Mouse (Mus musculus): ENCODE measurements around the gene Comt.
A peak's percentile ranks its signal among the peaks of the same experiment; 100 is the strongest.

Gene Comt

DNA sequence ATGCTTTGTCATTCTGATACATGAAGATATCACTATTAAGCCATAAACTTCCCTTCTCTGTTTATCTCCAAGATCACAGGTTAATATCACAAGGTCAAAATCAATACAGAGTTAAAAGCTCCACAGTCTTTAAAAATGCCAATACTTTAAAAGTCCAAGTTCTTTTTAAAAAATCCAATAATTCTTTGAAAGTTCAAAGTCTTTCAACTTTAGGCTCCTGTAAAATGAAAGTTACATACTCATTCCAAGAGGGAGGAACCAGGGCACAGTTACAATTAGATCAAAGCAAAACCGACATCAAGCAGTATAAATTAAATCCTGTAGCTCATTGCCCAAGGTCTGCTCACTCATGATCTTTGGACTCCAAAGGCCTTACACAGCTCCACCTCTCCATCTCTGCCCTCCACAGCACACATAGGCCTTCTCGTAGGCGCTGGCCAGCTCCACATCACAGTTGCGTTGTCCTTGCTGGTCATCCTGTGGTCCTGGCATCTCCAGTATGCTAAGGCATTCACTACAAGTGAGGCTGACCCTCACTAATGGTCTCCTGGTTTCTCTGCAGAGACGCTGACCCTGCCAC lies 6.8 kb upstream of the Comt start:
- no peak for DNase-seq

- DNase-seq = no peak
These were observed 4.1 kb upstream of the Comt start for GRCm38 (mm10) chr16:18430641-18431212.

GRCm38 (mm10) chr16:18429641-18430040 lies 3.0 kb upstream of the Comt start:
- no peak for DNase-seq

DNA sequence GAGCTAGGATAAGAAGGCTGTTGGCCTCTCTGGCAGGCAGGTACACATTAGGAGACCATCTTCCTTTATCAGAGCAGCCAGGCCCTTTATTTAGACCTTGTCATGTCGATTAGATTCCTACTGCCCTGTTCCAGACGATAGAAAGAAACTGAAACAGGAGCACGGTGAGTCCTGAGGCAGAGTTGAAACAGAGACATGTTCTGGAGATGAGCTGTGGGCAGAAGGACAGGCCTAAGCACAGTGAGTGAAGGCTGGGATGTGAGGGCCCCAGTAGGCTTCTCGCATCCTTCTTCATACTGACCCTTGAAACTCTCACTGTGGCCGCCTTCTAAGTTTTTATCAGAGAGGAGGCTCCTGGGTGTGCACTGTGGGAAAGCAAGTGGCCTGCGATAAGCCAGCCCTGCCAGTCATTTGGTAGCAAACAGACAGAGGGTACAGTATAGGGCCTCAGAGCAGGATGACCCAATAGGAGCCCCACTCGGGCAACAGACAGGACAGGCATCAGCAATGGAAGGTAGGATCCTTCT lies 1.9 kb upstream of the Comt start:
- no peak for DNase-seq

DNA sequence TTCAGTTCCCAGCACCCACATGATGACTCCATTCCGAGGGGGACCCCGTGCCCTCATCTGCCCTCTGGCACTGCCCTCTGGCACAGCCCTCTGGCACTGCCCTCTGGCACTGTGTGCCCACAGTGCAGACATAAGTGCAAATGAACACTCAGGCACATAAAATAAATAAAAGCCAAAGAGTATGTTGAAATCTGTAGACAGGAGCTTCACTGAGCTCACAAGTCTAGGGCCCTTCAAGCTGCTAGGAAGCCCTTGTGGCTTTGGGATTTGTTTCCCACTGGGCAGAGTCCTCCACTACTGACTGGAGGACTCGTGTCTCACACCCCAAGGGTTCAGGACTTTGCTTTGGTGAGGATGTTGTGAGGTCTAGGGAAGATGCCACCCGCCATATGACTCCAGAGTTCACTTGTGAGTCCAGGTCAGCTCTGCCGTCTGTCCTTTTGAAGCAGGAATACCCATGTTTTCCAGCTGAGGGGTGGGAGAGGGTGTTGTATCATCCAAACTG lies 1.4 kb upstream of the Comt start:
- no peak for DNase-seq

DNA sequence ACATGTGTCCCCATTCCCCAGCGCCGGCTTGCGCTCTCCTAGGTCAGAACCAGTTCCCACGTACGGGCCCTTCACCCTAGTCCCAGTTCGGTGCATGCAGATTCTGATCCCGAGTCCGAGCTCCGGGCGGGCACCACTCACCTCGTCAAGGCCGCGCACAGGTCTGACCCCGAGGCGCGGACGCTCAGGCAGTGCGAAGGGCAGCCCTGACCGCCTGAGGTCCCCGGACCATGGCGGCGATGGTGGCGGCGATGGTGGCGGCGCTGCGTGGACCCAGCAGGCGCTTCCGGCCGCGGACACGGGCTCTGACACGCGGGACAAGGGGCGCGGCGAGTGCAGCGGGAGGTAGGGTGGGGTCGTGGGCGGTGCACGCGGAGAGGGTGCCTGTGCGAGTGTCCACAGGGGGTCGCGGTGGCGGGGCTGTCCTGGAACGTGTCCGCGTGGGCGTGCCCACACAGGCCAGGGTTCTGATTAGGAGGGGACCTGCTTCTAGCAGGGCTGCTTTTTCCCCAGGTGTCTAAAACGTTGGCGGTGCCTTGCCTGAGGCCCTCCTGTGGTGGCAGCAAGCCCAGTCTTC lies 349 bp downstream of the Comt start, which contains the start of gene Txnrd2:
Txnrd2 (plus strand) TSS at position 170 of the 577 bp plus-strand sequence.
- peak; percentile 78 for DNase-seq

- DNase-seq = no peak
These were observed 1.0 kb downstream of the Comt start for GRCm38 (mm10) chr16:18425475-18426214.

GRCm38 (mm10) chr16:18424364-18425045 lies 2.1 kb downstream of the Comt start:
- DNase-seq = no peak

DNA sequence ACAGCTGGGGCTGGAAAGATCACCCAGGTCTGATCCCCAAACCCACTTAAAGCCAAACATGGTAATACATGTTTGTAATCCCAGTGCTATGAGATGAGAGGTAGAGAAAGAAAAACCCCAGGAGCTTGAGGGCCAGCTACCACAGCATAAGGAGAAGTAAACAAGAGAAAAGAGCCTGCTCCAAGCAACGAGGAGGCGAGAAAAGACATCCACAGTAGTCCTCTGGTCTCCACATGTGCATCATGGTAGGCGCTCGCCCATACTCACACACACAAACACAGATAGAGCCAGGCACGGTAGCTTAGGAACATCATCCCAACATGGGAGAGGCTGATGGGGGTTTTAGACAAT lies 2.8 kb downstream of the Comt start:
- no peak for DNase-seq

GRCm38 (mm10) chr16:18423203-18423914 lies 3.3 kb downstream of the Comt start:
- DNase-seq = no peak

DNA sequence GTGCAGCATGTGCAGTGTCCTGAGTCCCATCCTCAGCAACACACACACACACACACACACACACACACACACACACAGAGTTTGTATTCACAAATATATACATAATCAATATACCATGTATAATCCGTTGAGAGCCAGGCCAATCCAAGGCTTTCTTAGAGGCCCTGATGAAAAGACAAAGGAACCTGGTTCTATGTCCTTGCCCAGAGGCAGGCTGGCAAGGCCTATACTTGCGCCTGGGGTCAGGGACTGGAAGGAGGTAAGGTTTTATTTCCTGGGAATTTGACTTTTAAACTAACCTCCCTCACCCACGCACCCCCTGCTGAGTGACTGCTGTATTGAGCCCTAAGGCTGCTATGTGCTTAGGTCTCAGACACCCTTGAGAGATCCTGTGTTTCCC lies 6.1 kb downstream of the Comt start:
- DNase-seq = no peak

DNA sequence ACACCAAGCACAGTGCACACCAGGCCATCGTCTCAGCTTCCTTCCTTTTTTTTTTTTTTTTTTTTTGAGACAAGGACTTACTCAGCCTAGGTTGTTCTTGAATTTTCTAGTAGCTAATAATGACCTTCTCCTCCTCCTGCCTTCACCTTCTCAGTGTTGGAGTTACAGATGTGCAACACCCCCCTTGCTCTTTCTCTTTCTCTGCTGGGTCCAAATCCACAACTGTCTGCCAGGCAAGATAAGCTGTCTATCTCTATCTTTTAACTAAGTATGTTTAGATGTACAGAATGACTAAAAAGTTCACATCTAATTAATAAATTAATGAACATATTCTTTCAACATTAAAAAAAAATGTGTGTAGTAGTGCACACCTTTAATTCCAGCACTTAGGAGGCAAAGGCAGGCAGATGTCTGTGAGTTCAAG lies 7.0 kb downstream of the Comt start:
- DNase-seq = no peak

- DNase-seq = no peak
These were observed 7.7 kb downstream of the Comt start for GRCm38 (mm10) chr16:18418756-18419602.

- no peak for DNase-seq
These were observed 9.2 kb downstream of the Comt start for GRCm38 (mm10) chr16:18417491-18417890.

- no peak for DNase-seq
These were observed 9.8 kb downstream of the Comt start for GRCm38 (mm10) chr16:18416837-18417236.

DNA sequence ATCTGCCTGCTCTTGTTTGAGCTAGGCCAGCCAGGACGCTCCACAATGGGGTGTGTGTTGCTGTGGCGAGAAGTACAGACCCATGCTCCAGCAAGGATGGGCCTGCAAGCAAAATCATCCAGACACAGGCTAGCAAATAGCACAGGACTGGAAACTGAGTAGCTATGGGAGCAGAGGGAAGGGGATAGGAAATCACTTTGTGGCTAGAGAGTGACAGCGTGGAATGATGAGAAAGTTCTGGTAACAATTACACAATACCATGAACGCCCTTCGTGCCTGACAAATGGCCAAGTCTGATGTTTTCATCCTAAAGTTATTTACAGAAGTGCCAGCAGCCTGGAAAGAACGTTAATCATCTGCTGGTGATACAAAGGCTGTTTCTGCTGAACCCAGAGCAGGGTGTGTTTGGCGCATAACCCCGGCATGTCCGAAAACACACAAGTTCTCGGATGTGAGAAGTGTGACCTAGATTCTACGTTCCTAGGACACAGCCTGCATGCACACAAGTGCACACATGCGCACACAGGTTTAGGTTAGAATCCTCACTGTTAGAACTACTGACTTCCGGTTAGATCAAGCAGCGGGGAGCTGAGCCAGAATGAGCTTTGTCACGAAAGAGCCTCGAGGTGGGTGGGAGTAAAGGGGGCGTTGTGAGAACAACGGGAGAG lies 10.4 kb downstream of the Comt start:
- DNase-seq = peak; percentile 73

- no peak for DNase-seq
These were observed 13.4 kb downstream of the Comt start for GRCm38 (mm10) chr16:18413032-18413816.

DNA sequence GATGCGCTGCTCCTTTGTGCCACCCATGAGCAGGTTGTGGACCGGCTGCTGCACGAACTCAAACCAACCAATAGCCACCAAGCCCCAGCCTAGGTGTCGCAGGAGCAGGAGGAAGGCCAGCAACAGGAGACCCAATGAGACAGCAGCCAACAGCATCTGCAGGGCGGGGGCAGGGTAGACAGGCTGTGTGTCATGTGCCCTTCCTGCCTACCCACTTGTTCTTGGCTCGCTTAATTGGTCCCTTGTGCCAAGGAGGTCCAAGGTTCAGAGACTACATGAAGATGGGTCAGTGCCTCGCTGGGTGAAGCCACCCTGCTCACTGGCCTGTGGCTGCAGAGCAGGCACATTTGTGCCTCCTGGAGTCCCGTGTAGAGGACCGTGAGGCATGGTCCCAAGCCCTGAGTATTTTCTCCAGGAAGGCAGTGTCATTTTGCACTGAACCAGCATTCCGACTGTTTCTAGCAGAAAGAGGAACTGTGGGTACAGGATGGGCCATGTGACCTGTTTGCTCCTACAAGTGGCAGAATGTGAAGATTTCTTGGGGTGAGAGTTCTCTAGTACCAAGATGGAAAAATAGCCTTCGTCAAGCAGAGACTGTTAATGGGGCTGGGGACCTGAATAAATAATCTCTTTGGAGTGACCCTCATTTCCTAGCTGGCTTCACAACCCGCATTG lies 14.7 kb downstream of the Comt start:
- DNase-seq = no peak

DNA sequence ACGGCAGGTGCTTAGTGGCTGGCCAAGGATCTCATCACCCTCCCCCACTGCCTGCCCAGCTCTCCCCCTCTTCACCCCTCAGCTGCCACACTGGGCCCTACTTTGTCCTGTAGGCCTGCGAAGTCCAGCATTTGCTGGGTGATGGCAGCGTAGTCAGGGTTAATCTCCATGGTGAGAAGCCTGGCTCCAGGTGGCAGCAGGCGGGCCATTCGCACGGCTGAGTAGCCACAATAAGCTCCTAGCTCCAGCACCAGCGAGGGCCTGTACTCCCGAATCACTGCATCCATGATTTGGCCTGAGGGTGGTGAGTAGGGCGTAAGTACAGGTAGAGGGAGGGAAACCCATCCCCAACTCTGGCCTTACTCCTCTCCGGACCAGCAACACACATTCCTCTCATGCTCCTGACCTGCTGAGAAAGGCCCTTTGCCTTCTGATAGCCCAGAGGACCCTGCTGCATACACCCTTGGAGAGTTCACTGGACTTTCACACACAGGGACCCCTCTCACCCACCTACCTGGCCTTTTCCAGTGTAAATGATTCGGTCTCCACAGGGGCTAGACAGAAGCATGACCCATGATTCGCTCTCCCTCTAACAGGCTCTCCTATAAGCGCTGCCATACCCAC lies 15.5 kb downstream of the Comt start:
- no peak for DNase-seq

Data from lung, postnatal 14 days (tissue).